Mouse (Mus musculus) limb, embryonic 10.5 days (tissue): Measurements from ENCODE around the gene Stard7. TPM values are rescaled to one million over a fixed set of nuclear protein-coding genes. Genes with fewer than 3 reads are reported as not detected.
"Not testable (repeated sequence)": the region's sequence is repeated elsewhere in the genome, so short reads cannot be mapped to it uniquely, and the experiment has no call there.

Source experiments
- DNase-seq: peaks from one replicate; pipeline ENCODE4 v3.0.0-alpha.2; 2017; ENCODE audit warnings: low spot score
- H3K27ac ChIP-seq: fragments of 300-500 bp; sonication (generic); 2 replicates; pipeline ENCODE4 v1.5.1; 2016; ENCODE audit warnings: mild to moderate bottlenecking
- H3K27me3 ChIP-seq: fragments of 300-500 bp; sonication (generic); 2 replicates; pipeline ENCODE4 v1.6.1; 2016; ENCODE audit warnings: low read depth, mild to moderate bottlenecking; ENCODE audit not compliant: poor library complexity, severe bottlenecking
- H3K36me3 ChIP-seq: fragments of 300-500 bp; sonication (generic); 2 replicates; pipeline ENCODE4 v1.6.1; 2016; ENCODE audit warnings: mild to moderate bottlenecking, moderate library complexity
- H3K4me1 ChIP-seq: fragments of 300-500 bp; sonication (generic); 2 replicates; pipeline ENCODE4 v1.6.1; 2016
- H3K4me3 ChIP-seq: fragments of 300-500 bp; sonication (generic); 2 replicates; pipeline ENCODE4 v1.5.1; 2016; ENCODE audit warnings: mild to moderate bottlenecking, moderate library complexity
- H3K9me3 ChIP-seq: fragments of 300-500 bp; sonication (generic); replicated peaks from 2 replicates; pipeline ENCODE4 v1.6.1; 2016; ENCODE audit warnings: mild to moderate bottlenecking
- WGBS: fragments of 180-500 bp; shearing (Covaris S2); methylation state at CpG from one replicate; pipeline ENCODE4 v1.1.7; 2016; 5-methylcytosine and 5-hydroxymethylcytosine counted together
- polyA plus RNA-seq: library from polyadenylated mRNA; unstranded; fragments of >200 nt; fragmentation: Nextera tagmentation; extraction: Ambion mirVana; gene quantifications from 2 replicates; pipeline ENCODE4 v1.2.1, GENCODE M21; 2016

Stard7 gene
- polyA plus RNA-seq, 1 experiment from 2014 or later = 80.8 TPM

DNA sequence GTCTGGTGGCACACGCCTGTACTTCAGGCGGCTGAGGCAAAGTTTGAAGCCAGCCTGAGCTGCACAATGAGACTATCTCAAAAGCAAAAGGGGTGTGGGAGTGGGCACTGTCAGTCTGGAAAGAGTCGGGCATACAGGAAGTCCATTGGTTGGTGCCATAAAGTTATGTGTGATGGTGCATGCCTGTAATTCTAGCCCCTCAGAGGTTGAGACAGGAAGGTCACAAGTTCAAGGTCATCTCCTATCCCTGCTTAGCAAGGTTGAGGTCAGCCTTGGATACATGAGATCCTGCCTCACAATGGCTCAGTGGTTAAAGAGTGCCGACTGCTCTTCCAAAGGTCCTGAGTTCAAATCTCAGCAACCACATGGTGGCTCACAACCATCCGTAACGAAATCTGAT is 14.7 kb upstream of the Stard7 start:
- Histone ChIP-seq H3K27me3 (no peaks in the 10 kb centered on the region), H3K9me3 (no peaks in the 10 kb centered on the region), H3K4me3 (no peak overlapping the region), H3K27ac (no peak overlapping the region), H3K4me1 (peaks cover 7% of the 10 kb centered on the region; the same call in 1 of the 2 replicates), H3K36me3 (peaks cover 56% of the 10 kb centered on the region)
- no peak for DNase-seq
- 88% methylated on average over 6 of the region's 6 CpGs for WGBS

DNA sequence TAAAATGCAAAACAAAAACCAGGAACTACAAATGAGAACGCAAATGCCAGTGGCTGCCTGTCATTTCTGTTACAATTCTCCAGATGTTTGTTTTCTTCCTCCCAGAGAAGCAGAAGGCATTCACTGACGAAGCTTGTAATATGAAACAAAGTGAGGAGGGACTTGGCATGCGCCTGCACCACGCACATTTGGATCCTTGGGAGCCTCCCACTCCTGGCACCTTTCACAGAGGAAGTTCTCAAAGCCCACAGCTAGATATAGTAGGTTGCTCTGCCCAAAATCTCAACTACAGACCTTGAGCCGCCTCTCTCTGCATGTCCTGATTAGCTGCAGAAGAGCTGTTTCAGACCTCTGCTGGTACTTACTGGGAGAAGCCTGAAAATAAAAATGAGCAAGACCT is 10.7 kb upstream of the Stard7 start:
- Histone ChIP-seq H3K4me3 (no peak overlapping the region), H3K36me3 (peaks cover 43% of the 10 kb centered on the region), H3K27me3 (no peaks in the 10 kb centered on the region), H3K9me3 (no peaks in the 10 kb centered on the region), H3K27ac (no peak overlapping the region), H3K4me1 (no peaks in the 10 kb centered on the region)
- no peak for DNase-seq
- 87% methylated on average over 5 of the region's 5 CpGs for WGBS

DNA sequence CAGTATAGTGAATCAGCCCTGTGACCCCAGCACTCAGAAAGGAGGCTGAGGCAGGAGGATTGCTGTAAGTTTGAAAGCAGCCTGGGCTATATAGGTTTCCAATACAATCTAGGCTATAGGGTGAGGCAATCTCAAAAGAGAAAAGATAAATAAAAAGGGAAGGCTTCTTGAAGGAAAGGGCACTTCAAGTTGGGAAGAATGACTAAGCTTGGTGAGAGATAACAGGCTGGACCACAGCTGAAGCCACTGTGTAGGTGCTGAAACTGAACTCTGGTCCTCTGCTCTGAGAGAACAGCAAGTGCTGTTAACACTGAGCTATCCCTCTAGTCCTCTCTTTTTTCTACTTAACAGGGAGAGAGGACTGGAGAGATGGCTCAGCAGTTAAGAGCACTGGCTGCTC is 7.5 kb upstream of the Stard7 start:
- H3K4me3 ChIP-seq = no peak overlapping the region
- H3K4me1 ChIP-seq = no peaks in the 10 kb centered on the region
- H3K9me3 ChIP-seq = no peaks in the 10 kb centered on the region
- peaks cover 26% of the 10 kb centered on the region for H3K36me3 ChIP-seq
- no peak for DNase-seq
- H3K27me3 ChIP-seq = no peaks in the 10 kb centered on the region
- no peak overlapping the region for H3K27ac ChIP-seq

DNA sequence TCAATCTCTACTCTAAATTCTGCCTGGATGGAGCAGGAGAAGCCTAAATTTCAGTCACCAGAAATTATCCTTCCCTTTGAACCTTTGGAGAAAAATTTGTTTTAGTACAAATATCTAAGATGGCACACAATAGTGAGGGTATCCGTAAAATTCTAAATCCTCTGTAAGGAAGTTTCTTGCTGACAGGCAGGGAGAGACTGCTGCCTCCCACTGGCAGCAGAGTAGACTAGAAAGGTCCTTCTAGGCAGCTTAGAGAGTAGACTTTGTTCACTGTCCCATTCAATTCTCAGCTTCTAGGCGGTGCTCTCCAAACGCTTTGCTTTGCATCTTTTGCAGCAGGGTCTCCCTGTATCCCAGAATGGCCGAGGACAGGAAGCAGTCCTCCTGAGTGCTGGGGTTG is 2.2 kb upstream of the Stard7 start:
- H3K27me3 ChIP-seq = no peaks in the 10 kb centered on the region
- no peak overlapping the region for H3K4me3 ChIP-seq
- H3K9me3 ChIP-seq = no peaks in the 10 kb centered on the region
- 62% methylated on average over 4 of the region's 4 CpGs for WGBS
- H3K36me3 ChIP-seq = peaks cover 5% of the 10 kb centered on the region
- no peak overlapping the region for H3K27ac ChIP-seq
- no peak for DNase-seq
- peaks cover 9% of the 10 kb centered on the region for H3K4me1 ChIP-seq

DNA sequence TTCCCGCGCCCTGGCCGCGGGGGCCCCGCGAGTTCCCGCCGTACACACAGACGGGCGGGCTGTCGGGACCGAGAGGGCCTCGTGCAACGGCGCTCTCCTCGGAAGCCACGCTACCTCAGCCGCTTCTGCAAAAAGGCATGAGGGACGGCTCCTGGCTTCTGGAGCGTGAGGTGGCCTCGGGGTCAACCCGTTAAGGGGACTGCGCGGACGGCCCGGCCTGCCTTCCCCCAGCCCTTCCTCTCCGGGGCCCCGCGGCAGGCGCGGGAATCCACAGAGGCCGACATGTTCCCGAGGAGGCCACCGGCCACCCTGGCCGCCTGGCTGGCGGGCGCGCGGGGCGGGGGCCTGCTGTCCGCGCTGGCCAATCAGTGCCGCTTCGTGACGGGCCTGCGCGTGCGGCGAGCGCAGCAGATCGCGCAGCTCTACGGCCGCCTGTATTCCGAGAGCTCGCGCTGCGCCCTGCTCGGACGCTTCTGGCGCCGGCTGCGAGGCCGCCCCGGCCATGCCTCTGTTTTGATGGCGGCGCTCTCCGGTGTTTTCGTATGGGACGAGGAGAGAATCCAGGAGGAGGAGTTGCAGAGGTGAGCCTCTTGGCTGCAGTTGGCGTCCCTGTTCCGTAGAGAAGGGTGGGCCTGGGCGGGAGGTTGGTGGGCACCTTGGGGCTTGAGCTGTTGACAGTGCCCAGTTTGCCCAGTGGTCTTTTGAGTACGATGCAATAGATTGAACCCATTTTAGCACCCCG is 453 bp downstream of the Stard7 start:
- H3K4me1 ChIP-seq = peaks cover 13% of the 10 kb centered on the region
- H3K4me3 ChIP-seq = peak overlapping the region; percentile 82
- no peaks in the 10 kb centered on the region for H3K27me3 ChIP-seq
- DNase-seq = peak; percentile 87
- H3K9me3 ChIP-seq = no peaks in the 10 kb centered on the region
- H3K36me3 ChIP-seq = peaks cover 12% of the 10 kb centered on the region
- H3K27ac ChIP-seq = peak overlapping the region; percentile 93
- under 1% methylated on average over 74 of the region's 75 CpGs for WGBS

DNA sequence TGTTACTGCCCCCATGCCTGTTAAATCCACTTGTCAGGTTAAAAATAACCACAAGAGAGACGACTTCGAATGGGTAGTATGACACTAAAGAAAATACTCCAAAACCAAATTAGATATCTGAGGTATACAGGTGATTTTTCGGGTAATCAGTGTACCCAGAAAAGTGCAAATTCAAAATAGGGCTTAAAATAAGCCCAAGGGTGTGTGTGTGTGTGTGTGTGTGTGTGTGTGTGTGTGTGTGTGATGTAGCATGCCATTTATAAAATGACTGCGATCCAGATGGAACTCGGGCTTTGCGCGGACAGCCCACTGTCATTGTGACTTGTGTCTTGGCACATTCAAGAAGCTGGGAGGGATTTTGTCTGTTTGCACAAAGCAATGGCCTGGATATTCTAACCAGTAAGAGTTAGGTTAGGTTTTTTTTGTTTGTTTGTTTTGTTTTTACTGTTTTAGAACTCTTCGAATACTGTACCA is 1.1 kb downstream of the Stard7 start:
- Histone ChIP-seq H3K9me3 (no peaks in the 10 kb centered on the region), H3K36me3 (peaks cover 12% of the 10 kb centered on the region), H3K4me1 (peaks cover 15% of the 10 kb centered on the region), H3K4me3 (peak overlapping the region; percentile 82), H3K27me3 (no peaks in the 10 kb centered on the region), H3K27ac (peak overlapping the region; percentile 93)
- DNase-seq = no peak
- WGBS = 23% methylated on average over 8 of the region's 8 CpGs

DNA sequence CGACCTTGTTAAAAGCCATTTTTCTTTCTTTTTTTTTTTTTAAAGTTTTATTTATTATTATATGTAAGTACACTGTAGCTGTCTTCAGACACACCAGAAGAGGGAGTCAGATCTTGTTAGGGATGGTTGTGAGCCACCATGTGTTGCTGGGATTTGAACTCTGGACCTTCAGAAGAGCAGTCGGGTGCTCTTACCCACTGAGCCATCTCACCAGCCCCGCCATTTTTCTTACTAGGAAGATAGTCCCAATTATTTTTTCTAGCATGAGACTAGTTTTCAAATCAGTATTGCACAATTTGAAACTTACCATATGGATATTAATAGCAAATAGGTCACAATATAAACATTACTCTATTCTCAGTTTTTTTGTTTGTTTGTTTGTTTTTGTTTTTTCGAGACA is 2.0 kb downstream of the Stard7 start:
- WGBS = 93% methylated on average over 4 of the region's 4 CpGs
- peaks cover 15% of the 10 kb centered on the region for H3K4me1 ChIP-seq
- H3K9me3 ChIP-seq, DNase-seq, H3K27me3 ChIP-seq, H3K27ac ChIP-seq, H3K4me3 ChIP-seq: not testable (repeated sequence)
- H3K36me3 ChIP-seq = peaks cover 12% of the 10 kb centered on the region

DNA sequence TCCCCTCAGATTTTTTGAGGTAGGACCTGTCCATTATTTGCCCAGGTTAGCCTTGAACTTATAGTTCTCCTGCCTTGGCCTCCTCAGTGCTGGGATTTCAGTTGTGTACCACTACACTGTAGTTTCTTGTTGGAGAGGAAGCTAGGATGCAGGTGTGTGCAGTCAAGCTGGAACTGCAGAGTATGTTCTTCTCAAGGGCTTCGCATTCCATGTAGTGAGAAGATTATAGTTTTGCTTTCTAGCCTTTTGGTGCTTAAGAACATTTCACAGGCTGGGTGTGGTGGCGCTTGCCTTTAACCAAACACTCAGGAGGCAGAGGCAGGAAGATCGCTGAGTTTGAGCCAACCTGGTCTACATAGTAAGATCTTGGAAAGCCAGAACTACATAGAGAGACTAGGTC is 2.8 kb downstream of the Stard7 start:
- 98% methylated on average over 3 of the region's 3 CpGs for WGBS
- Histone ChIP-seq H3K4me1 (peaks cover 15% of the 10 kb centered on the region), H3K4me3 (no peak overlapping the region), H3K36me3 (peaks cover 12% of the 10 kb centered on the region), H3K27me3 (no peaks in the 10 kb centered on the region), H3K27ac (no peak overlapping the region), H3K9me3 (no peaks in the 10 kb centered on the region)
- DNase-seq = no peak

DNA sequence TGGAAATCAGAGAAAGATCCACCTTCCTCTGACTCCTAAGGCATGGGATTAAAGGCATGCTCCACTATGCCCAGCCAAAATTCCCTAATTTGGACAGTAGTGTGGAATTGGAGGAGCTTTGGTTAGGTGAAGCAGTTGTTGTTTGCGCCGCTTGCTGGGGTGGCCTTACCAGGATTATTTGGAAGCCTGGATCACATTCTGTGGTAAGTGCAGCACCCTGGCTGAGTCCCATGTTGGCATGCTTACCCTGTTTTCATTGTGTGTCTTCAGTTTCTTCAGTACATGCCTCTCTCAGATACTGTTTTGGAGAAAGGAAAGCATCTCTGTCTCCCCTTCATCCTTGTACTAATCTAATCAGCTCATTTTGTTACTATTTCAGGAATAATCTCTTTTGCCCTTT is 4.6 kb downstream of the Stard7 start:
- Histone ChIP-seq H3K27ac (no peak overlapping the region), H3K4me1 (peaks cover 15% of the 10 kb centered on the region), H3K4me3 (no peak overlapping the region), H3K9me3 (no peaks in the 10 kb centered on the region), H3K27me3 (no peaks in the 10 kb centered on the region), H3K36me3 (peaks cover 12% of the 10 kb centered on the region)
- WGBS = 86% methylated on average over 2 of the region's 2 CpGs
- DNase-seq = no peak

DNA sequence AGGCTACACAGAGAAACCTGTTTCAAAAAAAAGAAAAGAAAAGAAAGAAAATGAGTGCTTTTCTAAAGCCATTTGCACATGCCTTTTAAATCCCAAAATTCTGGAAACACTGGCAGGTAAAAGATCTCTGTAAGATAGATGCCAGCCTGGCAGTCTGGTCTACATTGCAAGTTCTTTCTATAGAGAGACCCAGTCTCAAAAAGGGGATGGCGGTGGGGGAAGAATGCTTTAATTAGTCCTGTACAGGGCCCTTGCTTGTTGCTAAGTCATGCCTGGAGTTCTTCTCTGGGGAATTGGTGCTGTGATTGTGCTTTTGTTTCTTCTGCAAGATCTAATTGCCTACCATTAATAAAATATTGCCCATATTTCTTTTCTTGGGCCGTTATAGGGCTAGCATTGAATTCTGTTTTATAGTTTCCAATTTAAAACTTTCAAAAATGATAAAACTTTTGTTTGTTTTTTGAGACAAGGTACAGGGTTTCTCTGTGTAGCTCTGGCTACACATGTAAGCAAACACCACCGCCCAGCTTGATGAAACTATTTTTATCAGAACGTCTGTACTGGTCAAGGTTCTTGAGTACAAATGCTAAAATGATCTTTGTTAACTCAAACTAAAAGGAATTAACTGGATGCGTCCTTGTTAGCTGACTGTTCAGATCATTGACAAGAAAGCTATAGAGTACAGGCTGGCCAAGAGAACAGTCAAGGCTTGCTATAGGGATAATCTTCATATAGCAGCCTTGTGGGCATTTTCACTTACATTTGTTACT is 5.7 kb downstream of the Stard7 start:
- H3K27ac ChIP-seq = no peak overlapping the region
- no peaks in the 10 kb centered on the region for H3K27me3 ChIP-seq
- H3K4me3 ChIP-seq = no peak overlapping the region
- H3K36me3 ChIP-seq = peaks cover 12% of the 10 kb centered on the region
- WGBS = 86% methylated on average over 5 of the region's 5 CpGs
- DNase-seq = no peak
- H3K9me3 ChIP-seq = no peaks in the 10 kb centered on the region
- H3K4me1 ChIP-seq = peaks cover 15% of the 10 kb centered on the region

DNA sequence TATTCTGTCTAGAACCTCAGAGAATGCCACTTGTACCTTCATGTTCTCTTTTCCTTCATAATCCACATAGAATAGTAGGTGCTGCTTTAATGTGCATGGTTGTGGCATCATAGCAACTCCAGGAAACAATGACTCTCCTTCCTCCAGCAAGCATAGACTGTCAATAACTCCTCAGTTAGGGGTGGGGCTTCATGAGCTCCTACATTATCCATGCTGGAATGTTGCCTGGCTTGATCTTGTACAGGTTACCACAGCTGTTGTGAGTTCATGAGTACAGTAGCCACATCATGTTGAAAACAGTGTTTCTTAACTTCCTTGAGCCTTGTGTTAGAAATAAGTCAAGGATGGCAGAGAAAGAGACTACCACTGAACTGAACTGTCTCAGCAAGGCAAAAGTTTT is 8.1 kb downstream of the Stard7 start:
- Histone ChIP-seq H3K27me3 (no peaks in the 10 kb centered on the region), H3K4me3 (no peak overlapping the region), H3K27ac (no peak overlapping the region), H3K4me1 (peaks cover 6% of the 10 kb centered on the region; the same call in 1 of the 2 replicates), H3K36me3 (peaks cover 4% of the 10 kb centered on the region; the same call in 1 of the 2 replicates), H3K9me3 (no peaks in the 10 kb centered on the region)
- DNase-seq = no peak

DNA sequence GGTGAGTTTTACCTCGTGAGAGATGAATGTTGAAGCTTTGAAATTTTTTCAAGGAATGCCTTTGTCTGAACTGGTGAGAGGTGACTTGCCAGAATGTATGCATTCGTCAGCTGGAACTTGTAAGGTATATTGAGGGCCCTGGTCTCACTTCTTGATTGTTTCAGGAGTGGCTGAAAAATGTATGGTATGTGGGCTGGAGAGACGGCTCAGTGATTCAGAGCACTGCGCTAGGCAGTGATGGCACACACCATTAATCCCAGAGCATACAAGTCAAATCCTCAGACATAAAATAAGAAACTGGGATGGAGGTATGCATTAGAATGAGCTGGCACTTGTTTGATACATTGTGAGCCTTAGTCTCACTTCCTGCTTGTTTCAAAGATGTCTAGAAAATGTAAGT is 22.2 kb downstream of the Stard7 start:
- H3K27ac ChIP-seq = no peak overlapping the region
- no peak for DNase-seq
- H3K27me3 ChIP-seq = no peaks in the 10 kb centered on the region
- H3K9me3 ChIP-seq = no peaks in the 10 kb centered on the region
- H3K4me1 ChIP-seq = no peaks in the 10 kb centered on the region
- H3K4me3 ChIP-seq = no peak overlapping the region
- peaks cover 91% of the 10 kb centered on the region for H3K36me3 ChIP-seq
- 89% methylated on average over 4 of the region's 4 CpGs for WGBS

DNA sequence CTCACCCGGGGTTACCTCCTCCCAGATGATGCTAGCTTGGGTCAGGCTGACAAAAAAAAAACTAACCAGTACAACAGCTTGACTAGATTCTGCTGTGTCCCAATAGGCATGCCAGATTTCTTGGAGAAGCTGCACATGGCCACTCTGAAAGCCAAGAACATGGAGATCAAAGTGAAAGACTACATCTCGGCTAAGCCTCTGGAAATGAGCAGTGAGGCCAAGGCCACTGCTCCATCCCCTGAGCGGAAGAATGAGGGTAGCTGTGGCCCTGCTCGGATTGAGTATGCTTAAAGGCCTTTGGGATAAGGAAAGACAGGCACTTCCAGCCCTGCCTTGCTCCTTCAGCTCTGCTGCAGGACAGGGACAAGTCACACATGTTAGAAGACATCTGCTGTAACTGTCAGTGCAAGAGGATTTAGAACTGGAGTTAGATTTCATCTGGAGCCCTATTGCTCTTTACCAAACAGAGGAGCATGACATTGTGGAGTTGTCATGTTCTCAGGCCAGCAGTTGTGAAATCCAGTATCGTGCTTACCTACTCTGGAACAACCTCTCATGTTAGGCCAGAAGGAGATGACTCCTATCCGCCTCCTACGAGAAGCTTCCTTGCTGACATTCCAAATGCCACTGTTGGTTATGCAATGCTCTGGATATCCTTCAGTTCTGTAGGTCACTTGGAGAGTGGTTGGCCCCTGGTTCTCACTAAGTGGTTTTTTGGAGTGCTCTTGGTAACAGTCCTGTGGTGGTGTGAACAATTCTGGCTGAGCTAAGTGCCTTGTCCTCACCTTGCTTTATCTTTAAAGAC is 27.2 kb downstream of the Stard7 start:
- H3K36me3 ChIP-seq = peaks cover 89% of the 10 kb centered on the region
- H3K27me3 ChIP-seq = no peaks in the 10 kb centered on the region
- no peak overlapping the region for H3K4me3 ChIP-seq
- no peak overlapping the region for H3K27ac ChIP-seq
- no peaks in the 10 kb centered on the region for H3K9me3 ChIP-seq
- 94% methylated on average over 7 of the region's 7 CpGs for WGBS
- DNase-seq = no peak
- peaks cover 7% of the 10 kb centered on the region; the same call in 1 of the 2 replicates for H3K4me1 ChIP-seq
